ENCODE assay signal across 31 mouse cellular contexts in genomic region chr11:94290062-94290740, GRCm38 (mm10). TPM values are rescaled to one million over a fixed set of nuclear protein-coding genes. Genes with fewer than 3 reads are reported as not detected.
A peak's percentile ranks its signal among the peaks of the same experiment; 100 is the strongest.
DNase-seq lines count a peak whose midpoint lies in the region; ATAC-seq and TF ChIP-seq lines count a peak whose summit lies in the region.
"Had no signal": no experiment of that assay in that cellular context is flagged by ENCODE, and none has a peak within 500 bp of the region (broad histone marks: within the 10 kb centered on the region; RNA-seq: fewer than 3 reads in every experiment).

No protein-coding gene starts in this region.

- TF ChIP-seq CTCF in stomach, postnatal 0 days (IDR thresholded peaks at IDR 0.05; ENCODE audit: low read depth) = no peak
- no peak for TF ChIP-seq CTCF in heart, adult 2 months (IDR thresholded peaks at IDR 0.05)

- 87% methylated on average over 10 of the region's 10 CpGs for WGBS in stomach, embryonic 15.5 days
- 87% methylated on average over 10 of the region's 10 CpGs for WGBS in stomach, postnatal 0 days
- WGBS in liver, embryonic 13.5 days (ENCODE audit: insufficient replicate concordance) = 42% methylated on average over 10 of the region's 10 CpGs
- WGBS in heart, adult 2 months = 75% methylated on average over 10 of the region's 10 CpGs

- H3K9ac ChIP-seq in stomach, embryonic 15.5 days = no peak overlapping the region
- no peak overlapping the region for H3K9ac ChIP-seq in stomach, postnatal 0 days (ENCODE audit: low read length)
- peak overlapping the region; percentile 24 for H3K9ac ChIP-seq in liver, embryonic 13.5 days
- no peak overlapping the region for H3K9ac ChIP-seq in heart, adult 2 months (ENCODE audit: low read depth, low read length)
- H3K9ac ChIP-seq: embryonic facial prominence, embryonic 13.5 days; forebrain, embryonic 15.5 days; heart, embryonic 13.5 days; midbrain, embryonic 13.5 days had no signal

- H3K27ac ChIP-seq in stomach, embryonic 15.5 days = no peak overlapping the region
- no peak overlapping the region for H3K27ac ChIP-seq in stomach, postnatal 0 days (replicated peaks)
- H3K27ac ChIP-seq in liver, embryonic 13.5 days = peak overlapping the region; percentile 90
- H3K27ac ChIP-seq in heart, adult 2 months = no peak overlapping the region
- H3K27ac ChIP-seq: embryonic facial prominence, embryonic 13.5 days; forebrain, embryonic 15.5 days; heart, embryonic 13.5 days; hindbrain, postnatal 0 days; kidney, postnatal 0 days; midbrain, embryonic 13.5 days had no signal

- H3K4me1 ChIP-seq in stomach, embryonic 15.5 days = no peaks in the 10 kb centered on the region
- no peaks in the 10 kb centered on the region for H3K4me1 ChIP-seq in stomach, postnatal 0 days (replicated peaks; ENCODE audit: control insufficient read depth, insufficient read depth)
- peaks cover 49% of the 10 kb centered on the region for H3K4me1 ChIP-seq in erythroblast, embryonic 14.5 days (ENCODE audit: control insufficient read depth)
- peaks cover 34% of the 10 kb centered on the region for H3K4me1 ChIP-seq in liver, embryonic 13.5 days (replicated peaks)
- H3K4me1 ChIP-seq in heart, adult 2 months (ENCODE audit: control insufficient read depth, insufficient read depth, low read length) = peaks cover 2% of the 10 kb centered on the region; the same call in 1 of the 2 replicates
- H3K4me1 ChIP-seq: embryonic facial prominence, embryonic 13.5 days; forebrain, embryonic 15.5 days; heart, embryonic 13.5 days; midbrain, embryonic 13.5 days had no signal

- H3K9me3 ChIP-seq in stomach, embryonic 15.5 days = no peaks in the 10 kb centered on the region
- H3K9me3 ChIP-seq in stomach, postnatal 0 days (ENCODE audit: control insufficient read depth, low read length) = no peaks in the 10 kb centered on the region
- H3K9me3 ChIP-seq in erythroblast, embryonic 14.5 days (ENCODE audit: control insufficient read depth, low read length) = no peaks in the 10 kb centered on the region
- no peaks in the 10 kb centered on the region for H3K9me3 ChIP-seq in liver, embryonic 13.5 days (replicated peaks)
- H3K9me3 ChIP-seq: embryonic facial prominence, embryonic 13.5 days; forebrain, embryonic 15.5 days; heart, embryonic 13.5 days; midbrain, embryonic 13.5 days had no signal

- intact Hi-C loops in heart, adult 2 months (cut with DNase I) = loop anchor here (5.0 kb wide), 1 partner anchor 197 kb away; the partner anchor contains the start of gene Spata20

- no peak for DNase-seq in stomach, postnatal 0 days (ENCODE audit: low spot score)
- peak; percentile 73 for DNase-seq in liver, embryonic 13.5 days
- no peak for DNase-seq in ovary, postnatal 36 days (ENCODE audit: low spot score)
- DNase-seq in heart, adult 2 months = no peak
- DNase-seq in adrenal gland, adult 2 months = no peak
- DNase-seq: B cell, adult 2 months; cerebellum, adult 8-10 months; cerebellum, postnatal 36 days; embryo, embryonic 11 days; gastrocnemius, postnatal 10 days; heart, postnatal 14 days; kidney, adult 18-20 months; lung, adult 18-20 months; lung, postnatal 10 days; right cerebral cortex, postnatal 14 days; thymus, adult 2 months had no signal

- H3K4me2 ChIP-seq in stomach, embryonic 15.5 days = no peak overlapping the region
- H3K4me2 ChIP-seq in stomach, postnatal 0 days (replicated peaks; ENCODE audit: low read depth) = no peak overlapping the region
- H3K4me2 ChIP-seq in liver, embryonic 13.5 days = peak overlapping the region; percentile 44
- H3K4me2 ChIP-seq: embryonic facial prominence, embryonic 13.5 days; forebrain, embryonic 15.5 days; heart, embryonic 13.5 days; midbrain, embryonic 13.5 days had no signal

- H3K36me3 ChIP-seq in stomach, embryonic 15.5 days = peaks cover 65% of the 10 kb centered on the region
- H3K36me3 ChIP-seq in stomach, postnatal 0 days (ENCODE audit: control insufficient read depth, insufficient read depth, low read length) = peaks cover 18% of the 10 kb centered on the region
- peaks cover 100% of the 10 kb centered on the region for H3K36me3 ChIP-seq in erythroblast, embryonic 14.5 days (ENCODE audit: control insufficient read depth)
- H3K36me3 ChIP-seq in liver, embryonic 13.5 days = peaks cover 92% of the 10 kb centered on the region
- H3K36me3 ChIP-seq in heart, adult 2 months (ENCODE audit: control insufficient read depth, insufficient read depth, low read length) = peaks cover 18% of the 10 kb centered on the region

- TF ChIP-seq EP300 in stomach, postnatal 0 days (optimal IDR thresholded peaks at IDR 0.05) = no peak
- TF ChIP-seq EP300 in heart, adult 2 months (IDR thresholded peaks at IDR 0.05; ENCODE audit: insufficient read depth, low read depth, low read length) = no peak

- no peaks in the 10 kb centered on the region for H3K27me3 ChIP-seq in stomach, embryonic 15.5 days (replicated peaks)
- H3K27me3 ChIP-seq in stomach, postnatal 0 days (ENCODE audit: control insufficient read depth, insufficient read depth, low read length) = no peaks in the 10 kb centered on the region
- H3K27me3 ChIP-seq in erythroblast, embryonic 14.5 days (ENCODE audit: control insufficient read depth) = no peaks in the 10 kb centered on the region
- H3K27me3 ChIP-seq in liver, embryonic 13.5 days = no peaks in the 10 kb centered on the region
- H3K27me3 ChIP-seq in heart, adult 2 months (ENCODE audit: control insufficient read depth, insufficient read depth, low read length) = no peaks in the 10 kb centered on the region
- H3K27me3 ChIP-seq: embryonic facial prominence, embryonic 13.5 days; forebrain, embryonic 15.5 days; heart, embryonic 13.5 days; midbrain, embryonic 13.5 days had no signal

- H3K79me2 ChIP-seq in heart, adult 2 months (replicated peaks; ENCODE audit: control insufficient read depth, insufficient read depth, low read length) = no peaks in the 10 kb centered on the region

- no peak overlapping the region for H3K4me3 ChIP-seq in stomach, embryonic 15.5 days (replicated peaks)
- no peak overlapping the region for H3K4me3 ChIP-seq in stomach, postnatal 0 days (ENCODE audit: low read depth, low read length)
- peak overlapping the region; percentile 12 for H3K4me3 ChIP-seq in erythroblast, embryonic 14.5 days (replicated peaks)
- H3K4me3 ChIP-seq in liver, embryonic 13.5 days (replicated peaks) = peak overlapping the region; percentile 9
- no peak overlapping the region for H3K4me3 ChIP-seq in heart, adult 2 months
- H3K4me3 ChIP-seq: embryonic facial prominence, embryonic 13.5 days; forebrain, embryonic 15.5 days; heart, embryonic 13.5 days; midbrain, embryonic 13.5 days had no signal

- TF ChIP-seq POLR2A in heart, adult 2 months (IDR thresholded peaks at IDR 0.05; ENCODE audit: insufficient read depth, low read depth, low read length) = no peak

- peak; percentile 87; the same call in 1 of the 2 replicates for ATAC-seq in stomach, embryonic 15.5 days (ENCODE audit: insufficient read depth, low FRiP score, low read depth)
- ATAC-seq in stomach, postnatal 0 days (ENCODE audit: low FRiP score, low TSS enrichment) = no peak
- ATAC-seq in liver, embryonic 13.5 days (ENCODE audit: low read depth) = peak; percentile 100
- ATAC-seq in megakaryocyte-erythroid progenitor cell, adult 5-6 weeks (replicated peaks; ENCODE audit: low FRiP score, low TSS enrichment, poor library complexity, severe bottlenecking) = peak; percentile 91
- ATAC-seq: forebrain, embryonic 15.5 days; hindbrain, postnatal 0 days; midbrain, embryonic 13.5 days had no signal

RNA-seq across cellular contexts. Expression of gene Gm21885, which starts 8.5 kb away (rescaled TPM):
- 6.4 and 10.9 TPM in 2 replicates for polyA plus RNA-seq in stomach, embryonic 15.5 days (2015; fragmentation: Nextera tagmentation; extraction: Ambion mirVana)
- not detected in 2 replicates for polyA plus RNA-seq in stomach, postnatal 0 days (2015; fragmentation: Nextera tagmentation; extraction: Ambion mirVana)
- polyA plus RNA-seq in erythroblast, embryonic 14.5 days (2012) = not detected in 2 replicates
- polyA plus RNA-seq in liver, embryonic 13.5 days (2015; fragmentation: Nextera tagmentation; extraction: Ambion mirVana) = not detected in 2 replicates
- total RNA-seq in megakaryocyte-erythroid progenitor cell, adult 5-6 weeks (2014; fragmentation: Nextera tagmentation) = not detected in 2 replicates
- total RNA-seq in megakaryocyte-erythroid progenitor cell, adult 5-6 weeks (2017) = not detected in 2 replicates
- total RNA-seq in heart, adult 2 months (2021) = under 1 TPM; 0.30 to 0.44 TPM
- not detected in 2 replicates for polyA plus RNA-seq in heart, adult 2 months (2012; rRNA removed)
- total RNA-seq in adrenal gland, adult 2 months (2021) = not detected
- not detected in 2 replicates for polyA plus RNA-seq in adrenal gland, adult 2 months (2012; rRNA removed)
- total RNA-seq: gastrocnemius, postnatal 10 days; granulocyte monocyte progenitor cell, adult 5-6 weeks; heart, postnatal 14 days; hindbrain, postnatal 0 days; layer of hippocampus, postnatal 14 days; left cerebral cortex, postnatal 10 days; megakaryocyte, adult 5-6 weeks; monocyte, adult 5-6 weeks had no signal
- polyA plus RNA-seq: heart, embryonic 13.5 days; hindbrain, postnatal 0 days; midbrain, embryonic 13.5 days; spleen, adult 2 months; thymus, adult 2 months had no signal

RNA-seq across cellular contexts. Expression of gene Luc7l3, which starts 31.6 kb away (rescaled TPM):
- polyA plus RNA-seq in stomach, embryonic 15.5 days (2015; fragmentation: Nextera tagmentation; extraction: Ambion mirVana) = 116 TPM in 2 replicates
- polyA plus RNA-seq in stomach, postnatal 0 days (2015; fragmentation: Nextera tagmentation; extraction: Ambion mirVana) = 50.0 and 51.2 TPM in 2 replicates
- polyA plus RNA-seq in erythroblast, embryonic 14.5 days (2012) = 3.7 and 5.2 TPM in 2 replicates
- polyA plus RNA-seq in liver, embryonic 13.5 days (2015; fragmentation: Nextera tagmentation; extraction: Ambion mirVana) = 53.4 and 68.8 TPM in 2 replicates
- 184 and 223 TPM in 2 replicates for total RNA-seq in megakaryocyte-erythroid progenitor cell, adult 5-6 weeks (2014; fragmentation: Nextera tagmentation)
- total RNA-seq in megakaryocyte-erythroid progenitor cell, adult 5-6 weeks (2017) = 419 and 570 TPM in 2 replicates
- 10 to 100 TPM; 32.1 to 36.0 TPM for total RNA-seq in heart, adult 2 months (2021)
- polyA plus RNA-seq in heart, adult 2 months (2012; rRNA removed) = 8.1 and 17.2 TPM in 2 replicates
- total RNA-seq in adrenal gland, adult 2 months (2021) = 10 to 100 TPM; 59.5 to 63.7 TPM
- 2.3 and 2.6 TPM in 2 replicates for polyA plus RNA-seq in adrenal gland, adult 2 months (2012; rRNA removed)

RNA-seq across cellular contexts. Expression of gene Ankrd40, which starts 37.6 kb away (rescaled TPM):
- polyA plus RNA-seq in stomach, embryonic 15.5 days (2015; fragmentation: Nextera tagmentation; extraction: Ambion mirVana) = 24.2 and 27.3 TPM in 2 replicates
- polyA plus RNA-seq in stomach, postnatal 0 days (2015; fragmentation: Nextera tagmentation; extraction: Ambion mirVana) = 14.8 and 15.6 TPM in 2 replicates
- polyA plus RNA-seq in erythroblast, embryonic 14.5 days (2012) = 7.4 and 9.9 TPM in 2 replicates
- 5.2 and 5.5 TPM in 2 replicates for polyA plus RNA-seq in liver, embryonic 13.5 days (2015; fragmentation: Nextera tagmentation; extraction: Ambion mirVana)
- total RNA-seq in megakaryocyte-erythroid progenitor cell, adult 5-6 weeks (2014; fragmentation: Nextera tagmentation) = 19.9 and 20.9 TPM in 2 replicates
- total RNA-seq in megakaryocyte-erythroid progenitor cell, adult 5-6 weeks (2017) = 41.5 and 44.8 TPM in 2 replicates
- total RNA-seq in heart, adult 2 months (2021) = 100 to 1,000 TPM; 254 to 285 TPM
- polyA plus RNA-seq in heart, adult 2 months (2012; rRNA removed) = 287 and 346 TPM in 2 replicates
- 100 to 1,000 TPM; 163 to 189 TPM for total RNA-seq in adrenal gland, adult 2 months (2021)
- 175 and 195 TPM in 2 replicates for polyA plus RNA-seq in adrenal gland, adult 2 months (2012; rRNA removed)

RNA-seq across cellular contexts. Expression of gene Wfikkn2, which starts 44.4 kb away (rescaled TPM):
- polyA plus RNA-seq in stomach, embryonic 15.5 days (2015; fragmentation: Nextera tagmentation; extraction: Ambion mirVana) = 2.7 and 2.9 TPM in 2 replicates
- 1.4 and 1.9 TPM in 2 replicates for polyA plus RNA-seq in stomach, postnatal 0 days (2015; fragmentation: Nextera tagmentation; extraction: Ambion mirVana)
- 0.01 TPM in 1 of 2 replicates, not detected in the other for polyA plus RNA-seq in erythroblast, embryonic 14.5 days (2012)
- polyA plus RNA-seq in liver, embryonic 13.5 days (2015; fragmentation: Nextera tagmentation; extraction: Ambion mirVana) = 0.22 and 0.23 TPM in 2 replicates
- total RNA-seq in megakaryocyte-erythroid progenitor cell, adult 5-6 weeks (2014; fragmentation: Nextera tagmentation) = 0.61 and 0.87 TPM in 2 replicates
- 0.50 TPM in 1 of 2 replicates, not detected in the other for total RNA-seq in megakaryocyte-erythroid progenitor cell, adult 5-6 weeks (2017)
- 1 to 10 TPM; 4.3 to 6.3 TPM for total RNA-seq in heart, adult 2 months (2021)
- polyA plus RNA-seq in heart, adult 2 months (2012; rRNA removed) = 4.5 and 4.6 TPM in 2 replicates
- total RNA-seq in adrenal gland, adult 2 months (2021) = 1 to 10 TPM in 1 of 2 experiments, under 1 TPM in 1; 0.55 to 1.3 TPM
- polyA plus RNA-seq in adrenal gland, adult 2 months (2012; rRNA removed) = 0.32 and 0.52 TPM in 2 replicates
- total RNA-seq: granulocyte monocyte progenitor cell, adult 5-6 weeks; megakaryocyte, adult 5-6 weeks; monocyte, adult 5-6 weeks had no signal

Comparison
In these comparisons a context has a peak if more than half of its experiments do, and no peak if none do; other contexts are left out.
1. H3K4me3 ChIP-seq: peak in erythroblast, embryonic 14.5 days (single experiment) and liver, embryonic 13.5 days (single experiment); none in stomach, embryonic 15.5 days (single experiment), stomach, postnatal 0 days (single experiment) and heart, adult 2 months (single experiment).